Mouse (Mus musculus) kidney, embryonic 15.5 days (tissue): ENCODE results near the gene Nrip1. TPM values are rescaled to one million over a fixed set of nuclear protein-coding genes. Genes with fewer than 3 reads are reported as not detected.

Experiments used
- ATAC-seq: fragments of 200-750 bp; cut with Nextera tagmentation; replicated peaks from 2 replicates; pipeline ENCODE4 v1.8.0; 2017; ENCODE audit warnings: moderate TSS enrichment; ENCODE audit not compliant: low FRiP score
- H3K27ac ChIP-seq: fragments of 300-500 bp; sonication (generic); 2 replicates; pipeline ENCODE4 v1.5.1; 2015; ENCODE audit warnings: mild to moderate bottlenecking, inconsistent platforms
- H3K27me3 ChIP-seq: fragments of 300-500 bp; sonication (generic); 2 replicates; pipeline ENCODE4 v1.6.1; 2015; ENCODE audit warnings: inconsistent platforms
- H3K36me3 ChIP-seq: fragments of 300-500 bp; sonication (generic); 2 replicates; pipeline ENCODE4 v1.6.1; 2015; ENCODE audit warnings: inconsistent platforms
- H3K4me1 ChIP-seq: fragments of 300-500 bp; sonication (generic); 2 replicates; pipeline ENCODE4 v1.6.1; 2015; ENCODE audit warnings: inconsistent platforms
- H3K4me2 ChIP-seq: fragments of 300-500 bp; sonication (generic); 2 replicates; pipeline ENCODE4 v1.6.1; 2015; ENCODE audit warnings: moderate library complexity, mild to moderate bottlenecking, inconsistent platforms
- H3K4me3 ChIP-seq: fragments of 300-500 bp; sonication (generic); replicated peaks from 2 replicates; pipeline ENCODE4 v1.5.1; 2015; ENCODE audit warnings: mild to moderate bottlenecking, inconsistent platforms
- H3K9ac ChIP-seq: fragments of 300-500 bp; sonication (generic); 2 replicates; pipeline ENCODE4 v1.6.1; 2015; ENCODE audit warnings: mild to moderate bottlenecking, inconsistent platforms
- H3K9me3 ChIP-seq: fragments of 300-500 bp; sonication (generic); replicated peaks from 2 replicates; pipeline ENCODE4 v1.6.1; 2016; ENCODE audit warnings: inconsistent platforms
- WGBS: fragments of 180-500 bp; shearing (Covaris S2); methylation state at CpG from one replicate; pipeline ENCODE4 v1.1.7; 2015; ENCODE audit warnings: mixed read lengths; 5-methylcytosine and 5-hydroxymethylcytosine counted together
- polyA plus RNA-seq: library from polyadenylated mRNA; unstranded; fragments of >200 nt; fragmentation: Nextera tagmentation; extraction: Ambion mirVana; gene quantifications from 2 replicates; pipeline ENCODE4 v1.2.1, GENCODE M21; 2015

Nrip1 gene
- 55.0 and 58.3 TPM in 2 replicates for polyA plus RNA-seq

- H3K27me3 ChIP-seq: no peaks in the 10 kb centered on the region
- H3K4me3 ChIP-seq: peak within 1 kb of the TSS; percentile 94
- H3K4me2 ChIP-seq: peak within 1 kb of the TSS; percentile 74
- H3K4me1 ChIP-seq: peaks cover 29% of the 10 kb centered on the region
- H3K27ac ChIP-seq: peak within 1 kb of the TSS; percentile 99
- no peaks in the 10 kb centered on the region for H3K9me3 ChIP-seq
- under 1% methylated on average over 9 of the region's 9 CpGs for WGBS
- peak within 1 kb of the TSS; percentile 97 for H3K9ac ChIP-seq
- H3K36me3 ChIP-seq: no peaks in the 10 kb centered on the region
- peak; percentile 27 for ATAC-seq
These were observed at the start of gene Nrip1 for GRCm38 (mm10) chr16:76373671-76374091. TSS of gene Nrip1 (minus strand) at chr16:76373827.

- H3K27ac ChIP-seq: no peak overlapping the region
- H3K9me3 ChIP-seq: no peaks in the 10 kb centered on the region
- no peak for ATAC-seq
- 87% methylated on average over 1 of the region's 1 CpGs for WGBS
- H3K36me3 ChIP-seq: no peaks in the 10 kb centered on the region
- no peak overlapping the region for H3K4me3 ChIP-seq
- no peak overlapping the region for H3K9ac ChIP-seq
- H3K4me1 ChIP-seq: no peaks in the 10 kb centered on the region
- no peak overlapping the region for H3K4me2 ChIP-seq
- no peaks in the 10 kb centered on the region for H3K27me3 ChIP-seq
These were observed 48.9 kb upstream of the Nrip1 start for GRCm38 (mm10) chr16:76422531-76422930.

- no peaks in the 10 kb centered on the region for H3K9me3 ChIP-seq
- 71% methylated on average over 8 of the region's 8 CpGs for WGBS
- H3K27ac ChIP-seq: no peak overlapping the region
- ATAC-seq: no peak
- no peaks in the 10 kb centered on the region for H3K27me3 ChIP-seq
- H3K4me2 ChIP-seq: no peak overlapping the region
- H3K36me3 ChIP-seq: no peaks in the 10 kb centered on the region
- H3K4me1 ChIP-seq: no peaks in the 10 kb centered on the region
- no peak overlapping the region for H3K9ac ChIP-seq
- no peak overlapping the region for H3K4me3 ChIP-seq
These were observed 46.2 kb upstream of the Nrip1 start for GRCm38 (mm10) chr16:76419849-76420248.

GRCm38 (mm10) chr16:76416477-76416876 lies 42.9 kb upstream of the Nrip1 start:
- no peaks in the 10 kb centered on the region for H3K36me3 ChIP-seq
- H3K4me1 ChIP-seq: no peaks in the 10 kb centered on the region
- H3K4me3 ChIP-seq: no peak overlapping the region
- H3K27me3 ChIP-seq: no peaks in the 10 kb centered on the region
- H3K9ac ChIP-seq: no peak overlapping the region
- no peak overlapping the region for H3K4me2 ChIP-seq
- no peak overlapping the region for H3K27ac ChIP-seq
- ATAC-seq: no peak
- 90% methylated on average over 2 of the region's 2 CpGs for WGBS
- no peaks in the 10 kb centered on the region for H3K9me3 ChIP-seq

GRCm38 (mm10) chr16:76416060-76416438 lies 42.4 kb upstream of the Nrip1 start:
- Histone ChIP-seq H3K27ac (no peak overlapping the region), H3K9me3 (no peaks in the 10 kb centered on the region), H3K27me3 (no peaks in the 10 kb centered on the region), H3K4me1 (no peaks in the 10 kb centered on the region), H3K4me2 (no peak overlapping the region), H3K4me3 (no peak overlapping the region), H3K36me3 (no peaks in the 10 kb centered on the region), H3K9ac (no peak overlapping the region)
- ATAC-seq: no peak
- 71% methylated on average over 5 of the region's 5 CpGs for WGBS

- no peak overlapping the region for H3K4me3 ChIP-seq
- ATAC-seq: no peak
- no peaks in the 10 kb centered on the region for H3K36me3 ChIP-seq
- 76% methylated on average over 9 of the region's 9 CpGs for WGBS
- no peak overlapping the region for H3K27ac ChIP-seq
- no peaks in the 10 kb centered on the region for H3K9me3 ChIP-seq
- no peaks in the 10 kb centered on the region for H3K4me1 ChIP-seq
- no peak overlapping the region for H3K4me2 ChIP-seq
- H3K9ac ChIP-seq: no peak overlapping the region
- H3K27me3 ChIP-seq: no peaks in the 10 kb centered on the region
These were observed 41.9 kb upstream of the Nrip1 start for GRCm38 (mm10) chr16:76415407-76416059.

- WGBS: 62% methylated on average over 5 of the region's 5 CpGs
- H3K4me3 ChIP-seq: no peak overlapping the region
- no peaks in the 10 kb centered on the region for H3K27me3 ChIP-seq
- ATAC-seq: no peak
- no peaks in the 10 kb centered on the region for H3K36me3 ChIP-seq
- H3K4me1 ChIP-seq: no peaks in the 10 kb centered on the region
- no peak overlapping the region for H3K4me2 ChIP-seq
- no peak overlapping the region for H3K27ac ChIP-seq
- H3K9me3 ChIP-seq: no peaks in the 10 kb centered on the region
- H3K9ac ChIP-seq: no peak overlapping the region
These were observed 40.9 kb upstream of the Nrip1 start for GRCm38 (mm10) chr16:76414528-76414927.

- no peak overlapping the region for H3K27ac ChIP-seq
- H3K27me3 ChIP-seq: no peaks in the 10 kb centered on the region
- H3K9ac ChIP-seq: no peak overlapping the region
- H3K4me2 ChIP-seq: no peak overlapping the region
- H3K4me1 ChIP-seq: no peaks in the 10 kb centered on the region
- no peaks in the 10 kb centered on the region for H3K36me3 ChIP-seq
- WGBS: 87% methylated on average over 8 of the region's 8 CpGs
- no peaks in the 10 kb centered on the region for H3K9me3 ChIP-seq
- H3K4me3 ChIP-seq: no peak overlapping the region
- ATAC-seq: no peak
These were observed 40.0 kb upstream of the Nrip1 start for GRCm38 (mm10) chr16:76413581-76413980.

GRCm38 (mm10) chr16:76409355-76409722 lies 35.7 kb upstream of the Nrip1 start:
- H3K27ac ChIP-seq: no peak overlapping the region
- no peak overlapping the region for H3K4me3 ChIP-seq
- 58% methylated on average over 1 of the region's 1 CpGs for WGBS
- ATAC-seq: no peak
- H3K36me3 ChIP-seq: no peaks in the 10 kb centered on the region
- no peak overlapping the region for H3K9ac ChIP-seq
- H3K27me3 ChIP-seq: no peaks in the 10 kb centered on the region
- no peaks in the 10 kb centered on the region for H3K9me3 ChIP-seq
- no peak overlapping the region for H3K4me2 ChIP-seq
- peaks cover 11% of the 10 kb centered on the region; the same call in 1 of the 2 replicates for H3K4me1 ChIP-seq

- Histone ChIP-seq H3K4me3 (no peak overlapping the region), H3K36me3 (no peaks in the 10 kb centered on the region), H3K27me3 (no peaks in the 10 kb centered on the region), H3K4me1 (peaks cover 11% of the 10 kb centered on the region; the same call in 1 of the 2 replicates), H3K4me2 (no peak overlapping the region), H3K9ac (no peak overlapping the region), H3K9me3 (no peaks in the 10 kb centered on the region), H3K27ac (no peak overlapping the region)
- no peak for ATAC-seq
- WGBS: 76% methylated on average over 4 of the region's 4 CpGs
These were observed 35.2 kb upstream of the Nrip1 start for GRCm38 (mm10) chr16:76408696-76409354.

- H3K4me3 ChIP-seq: no peak overlapping the region
- no peak overlapping the region for H3K9ac ChIP-seq
- 94% methylated on average over 8 of the region's 8 CpGs for WGBS
- no peak overlapping the region for H3K4me2 ChIP-seq
- no peaks in the 10 kb centered on the region for H3K9me3 ChIP-seq
- peaks cover 11% of the 10 kb centered on the region; the same call in 1 of the 2 replicates for H3K4me1 ChIP-seq
- H3K27ac ChIP-seq: no peak overlapping the region
- no peak for ATAC-seq
- no peaks in the 10 kb centered on the region for H3K36me3 ChIP-seq
- H3K27me3 ChIP-seq: no peaks in the 10 kb centered on the region
These were observed 34.6 kb upstream of the Nrip1 start for GRCm38 (mm10) chr16:76408241-76408640.

GRCm38 (mm10) chr16:76407321-76407920 lies 33.8 kb upstream of the Nrip1 start:
- Histone ChIP-seq H3K4me3 (0 out of 2 replicates have a peak overlapping the region, but pooled peaks have one; percentile 12), H3K4me1 (peaks cover 11% of the 10 kb centered on the region; the same call in 1 of the 2 replicates), H3K36me3 (no peaks in the 10 kb centered on the region), H3K9ac (no peak overlapping the region), H3K27ac (peak overlapping the region; percentile 61; the same call in 1 of the 2 replicates), H3K9me3 (no peaks in the 10 kb centered on the region), H3K27me3 (no peaks in the 10 kb centered on the region), H3K4me2 (peak overlapping the region; percentile 51)
- peak; percentile 74 for ATAC-seq
- 21% methylated on average over 13 of the region's 13 CpGs for WGBS
